8 mouse cellular contexts compared by ENCODE assay signal in the genomic region with DNA sequence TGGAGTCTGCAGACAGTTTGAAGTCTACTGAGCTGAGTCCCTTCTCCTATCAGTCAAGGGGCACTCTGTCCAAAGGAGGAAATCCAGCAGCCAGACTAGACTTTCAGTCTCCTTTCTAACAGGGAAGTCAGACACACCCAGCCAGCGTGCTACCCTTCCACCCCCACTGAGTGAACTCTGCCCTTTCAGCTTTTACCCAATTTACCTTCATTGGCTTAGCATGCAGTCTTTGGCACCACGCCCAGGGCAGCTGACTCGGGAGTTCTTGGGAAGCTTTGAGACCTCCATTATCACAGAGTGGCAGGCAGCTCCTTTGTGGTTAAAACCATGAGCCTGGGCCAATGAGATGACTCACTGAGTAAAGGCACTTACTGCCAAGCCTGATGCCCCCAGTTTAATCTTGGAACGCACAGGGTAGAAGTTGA.
DNase-seq lines count a peak whose midpoint lies in the region; ATAC-seq and TF ChIP-seq lines count a peak whose summit lies in the region.

No protein-coding gene starts in this region.

- peaks cover 16% of the 10 kb centered on the region for H3K4me1 ChIP-seq in heart, adult 2 months (ENCODE audit: control insufficient read depth, insufficient read depth, low read length)
- 0 out of 2 replicates have a peak, but pooled peaks cover 3% of the 10 kb centered on the region for H3K4me1 ChIP-seq in kidney, postnatal 0 days (replicated peaks; ENCODE audit: insufficient read depth, low read length)
- peaks cover 87% of the 10 kb centered on the region for H3K4me1 ChIP-seq in liver, postnatal 0 days (ENCODE audit: insufficient read depth)
- H3K4me1 ChIP-seq in small intestine, adult 2 months (ENCODE audit: control insufficient read depth, insufficient read depth, insufficient read length, low read length) = peaks cover 47% of the 10 kb centered on the region
- no peaks in the 10 kb centered on the region for H3K4me1 ChIP-seq in midbrain, embryonic 13.5 days (replicated peaks)

- H3K9me3 ChIP-seq in kidney, postnatal 0 days (replicated peaks; ENCODE audit: low read length) = no peaks in the 10 kb centered on the region
- no peaks in the 10 kb centered on the region for H3K9me3 ChIP-seq in liver, postnatal 0 days (ENCODE audit: low read length)
- no peaks in the 10 kb centered on the region for H3K9me3 ChIP-seq in midbrain, embryonic 13.5 days

- intact Hi-C loops in heart, adult 2 months (cut with DNase I) = no loop called here

- no peak for TF ChIP-seq POLR2A in heart, adult 2 months (IDR thresholded peaks at IDR 0.05; ENCODE audit: insufficient read depth, low read depth, low read length)
- TF ChIP-seq POLR2A in small intestine, adult 2 months (IDR thresholded peaks at IDR 0.05; ENCODE audit: low read depth, low read length) = no peak

- no peak for TF ChIP-seq CTCF in heart, adult 2 months (IDR thresholded peaks at IDR 0.05)
- no peak for TF ChIP-seq CTCF in kidney, postnatal 0 days (IDR thresholded peaks at IDR 0.05; ENCODE audit: low read depth)
- TF ChIP-seq CTCF in liver, postnatal 0 days (IDR thresholded peaks at IDR 0.05; ENCODE audit: low read depth) = no peak
- no peak for TF ChIP-seq CTCF in small intestine, adult 2 months (IDR thresholded peaks at IDR 0.05; ENCODE audit: extremely low read depth, insufficient read length, insufficient replicate concordance, low read depth, low read length)

- ATAC-seq in kidney, postnatal 0 days (replicated peaks; ENCODE audit: low FRiP score, low read depth) = peak; percentile 65
- peak; percentile 95 for ATAC-seq in liver, postnatal 0 days
- ATAC-seq in midbrain, embryonic 13.5 days = no peak

- DNase-seq in thymus, postnatal 25 days = peak; percentile 34
- no peak for DNase-seq in thymus, postnatal 10 days (ENCODE audit: low spot score in 2 of 2)
- DNase-seq in c-Kit-positive CD71-positive TER-119-negative erythroid progenitor cells, embryonic 14.5 days (ENCODE audit: low read depth) = peak; percentile 100
- DNase-seq in heart, adult 2 months = peak; percentile 69 to 81
- peak; percentile 57 for DNase-seq in kidney, postnatal 0 days (ENCODE audit: low spot score)
- peak; percentile 98 for DNase-seq in liver, postnatal 0 days

- no peak overlapping the region for H3K4me3 ChIP-seq in heart, adult 2 months
- no peak overlapping the region for H3K4me3 ChIP-seq in kidney, postnatal 0 days (replicated peaks; ENCODE audit: low read depth, low read length)
- no peak overlapping the region for H3K4me3 ChIP-seq in liver, postnatal 0 days (ENCODE audit: low read depth, low read length)
- no peak overlapping the region for H3K4me3 ChIP-seq in small intestine, adult 2 months (ENCODE audit: low read depth, low read length)
- H3K4me3 ChIP-seq in midbrain, embryonic 13.5 days (replicated peaks) = no peak overlapping the region

- 5% methylated on average over 4 of the region's 4 CpGs for WGBS in heart, adult 2 months
- WGBS in kidney, postnatal 0 days = 37% methylated on average over 4 of the region's 4 CpGs
- WGBS in liver, postnatal 0 days (ENCODE audit: insufficient replicate concordance) = 4% methylated on average over 4 of the region's 4 CpGs
- WGBS in small intestine, adult 2 months = 12% methylated on average over 4 of the region's 4 CpGs
- 53% methylated on average over 4 of the region's 4 CpGs for WGBS in midbrain, embryonic 13.5 days

- H3K27ac ChIP-seq in heart, adult 2 months = peak overlapping the region; percentile 64
- H3K27ac ChIP-seq in kidney, postnatal 0 days = peak overlapping the region; percentile 52; the same call in 1 of the 2 replicates
- peak overlapping the region; percentile 100 for H3K27ac ChIP-seq in liver, postnatal 0 days (ENCODE audit: low read depth)
- H3K27ac ChIP-seq in small intestine, adult 2 months (ENCODE audit: insufficient read depth, low read depth, low read length) = peak overlapping the region; percentile 99
- no peak overlapping the region for H3K27ac ChIP-seq in midbrain, embryonic 13.5 days

- H3K79me2 ChIP-seq in heart, adult 2 months (replicated peaks; ENCODE audit: control insufficient read depth, insufficient read depth, low read length) = no peaks in the 10 kb centered on the region

- no peak overlapping the region for H3K9ac ChIP-seq in heart, adult 2 months (ENCODE audit: low read depth, low read length)
- no peak overlapping the region for H3K9ac ChIP-seq in kidney, postnatal 0 days (ENCODE audit: low read depth, low read length)
- H3K9ac ChIP-seq in liver, postnatal 0 days (replicated peaks) = peak overlapping the region; percentile 45
- no peak overlapping the region for H3K9ac ChIP-seq in midbrain, embryonic 13.5 days (replicated peaks)

- H3K36me3 ChIP-seq in heart, adult 2 months (ENCODE audit: control insufficient read depth, insufficient read depth, low read length) = no peaks in the 10 kb centered on the region; the same call in 1 of the 2 replicates
- H3K36me3 ChIP-seq in kidney, postnatal 0 days (ENCODE audit: insufficient read depth, low read length) = no peaks in the 10 kb centered on the region
- no peaks in the 10 kb centered on the region for H3K36me3 ChIP-seq in liver, postnatal 0 days (replicated peaks; ENCODE audit: insufficient read depth, low read length)
- H3K36me3 ChIP-seq in small intestine, adult 2 months (ENCODE audit: control insufficient read depth, insufficient read depth, low read length) = no peaks in the 10 kb centered on the region
- H3K36me3 ChIP-seq in midbrain, embryonic 13.5 days = no peaks in the 10 kb centered on the region

- no peak overlapping the region for H3K4me2 ChIP-seq in kidney, postnatal 0 days (ENCODE audit: low read length)
- peak overlapping the region; percentile 48 for H3K4me2 ChIP-seq in liver, postnatal 0 days (ENCODE audit: low read depth, low read length)
- H3K4me2 ChIP-seq in midbrain, embryonic 13.5 days (replicated peaks) = no peak overlapping the region

- TF ChIP-seq EP300 in heart, adult 2 months (IDR thresholded peaks at IDR 0.05; ENCODE audit: insufficient read depth, low read depth, low read length) = peak; percentile 73
- peak; percentile 100 for TF ChIP-seq EP300 in liver, postnatal 0 days (IDR thresholded peaks at IDR 0.05; ENCODE audit: low read depth)

- H3K27me3 ChIP-seq in heart, adult 2 months (ENCODE audit: control insufficient read depth, insufficient read depth, low read length) = no peaks in the 10 kb centered on the region
- H3K27me3 ChIP-seq in kidney, postnatal 0 days (ENCODE audit: insufficient read depth, low read length) = no peaks in the 10 kb centered on the region
- no peaks in the 10 kb centered on the region for H3K27me3 ChIP-seq in liver, postnatal 0 days (ENCODE audit: insufficient read depth, low read length)
- no peaks in the 10 kb centered on the region for H3K27me3 ChIP-seq in small intestine, adult 2 months (ENCODE audit: control insufficient read depth, insufficient read depth, low read length)
- H3K27me3 ChIP-seq in midbrain, embryonic 13.5 days = no peaks in the 10 kb centered on the region

Comparison
In these comparisons a context has a peak if more than half of its experiments do, and no peak if none do; other contexts are left out.
1. DNase-seq: peak in thymus, postnatal 25 days (single experiment), c-Kit-positive CD71-positive TER-119-negative erythroid progenitor cells, embryonic 14.5 days (single experiment), heart, adult 2 months (2 of 2), kidney, postnatal 0 days (single experiment) and liver, postnatal 0 days (single experiment); none in thymus, postnatal 10 days (0 of 2).